Mouse (Mus musculus): ENCODE data around the gene B4galnt3. TPM values are rescaled to one million over a fixed set of nuclear protein-coding genes. Genes with fewer than 3 reads are reported as not detected.

Gene B4galnt3
- total RNA-seq, 2 experiments from 2014 or later, result 0.98 to 1.1 TPM

- DNase-seq (ENCODE audit: low spot score), result peak; percentile 59
Measured at GRCm38 (mm10) chr6:120274887-120275286, 19.5 kb downstream of the B4galnt3 start.

GRCm38 (mm10) chr6:120274181-120274580, 20.2 kb downstream of the B4galnt3 start:
- no peak for DNase-seq (ENCODE audit: low spot score)

GRCm38 (mm10) chr6:120264151-120264550, 30.2 kb downstream of the B4galnt3 start:
- DNase-seq (ENCODE audit: low spot score), result no peak

GRCm38 (mm10) chr6:120263608-120264007, 30.8 kb downstream of the B4galnt3 start:
- DNase-seq (ENCODE audit: low spot score), result no peak

- DNase-seq (ENCODE audit: low spot score), result no peak
Measured at GRCm38 (mm10) chr6:120262886-120263531, 31.4 kb downstream of the B4galnt3 start.

GRCm38 (mm10) chr6:120259481-120259880, 34.9 kb downstream of the B4galnt3 start:
- DNase-seq (ENCODE audit: low spot score), result no peak

- no peak for DNase-seq (ENCODE audit: low spot score)
Measured at GRCm38 (mm10) chr6:120256431-120256935, 37.9 kb downstream of the B4galnt3 start.

GRCm38 (mm10) chr6:120255701-120256100, 38.7 kb downstream of the B4galnt3 start:
- peak; percentile 19 for DNase-seq (ENCODE audit: low spot score)

- DNase-seq (ENCODE audit: low spot score), result no peak
Measured at GRCm38 (mm10) chr6:120255144-120255543, 39.2 kb downstream of the B4galnt3 start.

GRCm38 (mm10) chr6:120254640-120255039, 39.7 kb downstream of the B4galnt3 start:
- no peak for DNase-seq (ENCODE audit: low spot score)

- DNase-seq (ENCODE audit: low spot score), result no peak
Measured at GRCm38 (mm10) chr6:120252741-120253140, 41.6 kb downstream of the B4galnt3 start.

- DNase-seq (ENCODE audit: low spot score), result no peak
Measured at GRCm38 (mm10) chr6:120251010-120251409, 43.3 kb downstream of the B4galnt3 start.

- DNase-seq (ENCODE audit: low spot score), result no peak
Measured at GRCm38 (mm10) chr6:120249831-120250230, 44.5 kb downstream of the B4galnt3 start.

- no peak for DNase-seq (ENCODE audit: low spot score)
Measured at GRCm38 (mm10) chr6:120246676-120247075, 47.7 kb downstream of the B4galnt3 start.

GRCm38 (mm10) chr6:120243250-120243649, 51.1 kb downstream of the B4galnt3 start:
- no peak for DNase-seq (ENCODE audit: low spot score)

GRCm38 (mm10) chr6:120242530-120242929, 51.8 kb downstream of the B4galnt3 start:
- no peak for DNase-seq (ENCODE audit: low spot score)

GRCm38 (mm10) chr6:120241453-120241852, 52.9 kb downstream of the B4galnt3 start:
- no peak for DNase-seq (ENCODE audit: low spot score)

GRCm38 (mm10) chr6:120240461-120240860, 53.9 kb downstream of the B4galnt3 start:
- DNase-seq (ENCODE audit: low spot score), result no peak

GRCm38 (mm10) chr6:120235874-120236273, 58.5 kb downstream of the B4galnt3 start:
- DNase-seq (ENCODE audit: low spot score), result peak; percentile 27

- DNase-seq (ENCODE audit: low spot score), result no peak
Measured at GRCm38 (mm10) chr6:120232885-120233284, 61.5 kb downstream of the B4galnt3 start.

- DNase-seq (ENCODE audit: low spot score), result no peak
Measured at GRCm38 (mm10) chr6:120230441-120230840, 63.9 kb downstream of the B4galnt3 start.

- no peak for DNase-seq (ENCODE audit: low spot score)
Measured at GRCm38 (mm10) chr6:120229806-120230205, 64.6 kb downstream of the B4galnt3 start.

GRCm38 (mm10) chr6:120227068-120227467, 67.3 kb downstream of the B4galnt3 start:
- DNase-seq (ENCODE audit: low spot score), result no peak
